Mouse (Mus musculus): Measurements from ENCODE around the gene Olfr918. TPM values are rescaled to one million over a fixed set of nuclear protein-coding genes. Genes with fewer than 3 reads are reported as not detected.

Gene Olfr918
- not detected in 4 replicates for total RNA-seq (2023)

DNA sequence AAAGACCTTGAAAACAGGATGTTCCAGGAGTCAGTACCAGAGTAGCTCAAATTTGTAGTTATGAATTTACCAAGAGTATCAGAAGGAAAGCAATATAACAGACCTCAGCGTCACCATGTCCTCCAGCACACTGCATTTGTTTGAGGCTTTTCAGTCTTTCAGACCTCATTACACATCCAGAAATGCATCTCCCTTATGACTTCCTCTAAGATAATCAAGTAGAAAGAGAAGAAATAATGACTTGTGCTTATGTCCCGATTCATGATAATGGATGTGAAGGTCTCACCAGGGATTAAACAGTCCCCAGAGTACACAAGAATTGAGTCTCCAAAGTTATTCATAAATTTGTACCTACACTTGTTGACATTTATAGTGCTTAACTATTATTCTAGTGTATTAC lies at the start of gene Olfr918:
Gene Olfr918 (minus strand): TSS at position 101 of the 400 bp plus-strand sequence.

DNA sequence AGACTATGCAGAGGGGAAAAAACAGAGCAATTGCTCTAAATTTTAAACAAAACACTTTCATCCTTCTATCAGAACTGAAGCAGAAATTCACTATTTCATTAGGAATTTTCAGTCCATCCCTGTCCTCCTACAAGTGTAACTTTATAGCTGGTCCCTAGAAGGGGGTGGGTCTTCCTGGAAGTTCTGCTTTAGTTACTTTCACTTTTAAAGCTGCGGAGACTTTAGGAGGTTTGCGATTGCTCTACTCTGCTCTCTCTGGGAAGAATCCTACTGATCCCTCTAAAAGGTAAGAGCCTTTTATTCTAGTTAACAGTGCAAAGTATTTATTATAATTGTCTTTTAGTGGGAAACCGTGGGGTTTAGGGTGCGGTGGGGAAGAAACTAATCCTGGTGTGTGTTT lies 43.7 kb upstream of the Olfr918 start, which contains the start of gene Vwa5a:
Gene Vwa5a (plus strand): TSS at position 167 of the 400 bp plus-strand sequence.

DNA sequence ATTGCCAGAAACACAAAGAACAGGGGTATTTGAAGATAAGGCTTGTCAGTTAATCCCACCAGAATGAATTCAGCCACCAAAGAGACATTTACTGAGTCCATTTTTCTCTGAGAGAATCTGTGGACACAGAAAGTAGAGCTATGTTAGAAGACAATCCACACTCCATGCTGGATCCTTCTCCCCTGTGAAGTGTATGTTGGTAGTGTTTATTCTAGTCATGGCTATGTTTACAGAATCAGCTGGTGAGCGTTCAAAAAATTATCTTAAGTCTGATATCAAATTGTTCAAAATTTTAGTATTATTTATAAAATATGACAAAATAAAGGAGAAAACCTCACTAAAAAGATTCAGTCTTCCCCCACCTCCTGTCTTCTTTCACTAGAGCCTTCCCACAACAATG lies 8.7 kb downstream of the Olfr918 start, which contains the start of gene Olfr917:
Gene Olfr917 (minus strand): TSS at position 101 of the 400 bp plus-strand sequence.

DNA sequence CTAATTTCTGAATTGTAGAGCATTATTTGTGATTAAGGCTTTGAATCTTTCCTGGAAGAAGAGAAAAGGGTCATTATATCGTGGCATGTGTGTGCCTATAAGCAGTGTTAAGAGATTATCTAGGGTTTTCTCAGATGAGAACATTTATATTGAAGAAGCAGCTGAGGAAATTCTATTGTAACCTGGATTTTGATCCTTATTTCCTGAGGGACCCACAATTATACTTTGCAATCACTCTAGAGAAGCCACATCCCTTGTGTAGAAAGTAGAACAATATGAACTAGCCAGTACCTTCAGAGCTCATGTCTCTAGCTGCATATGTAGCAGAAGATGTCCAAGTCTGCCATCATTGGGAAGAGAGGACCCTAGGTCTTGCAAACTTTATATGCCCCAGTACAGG lies 14.6 kb downstream of the Olfr918 start, which contains the start of gene Olfr916:
Gene Olfr916 (minus strand): TSS at position 101 of the 400 bp plus-strand sequence.

Other genes starting within 250 kb of the Olfr918 start
- gene Olfr901, start 245.1 kb downstream of the Olfr918 start, total RNA-seq (2023), result not detected in 4 replicates
- not detected in 4 replicates for gene Olfr902, start 226.9 kb downstream of the Olfr918 start, total RNA-seq (2023)
- gene Olfr904, start 211.5 kb downstream of the Olfr918 start, total RNA-seq (2023), result not detected in 4 replicates
- 0.18 TPM in 1 of 4 replicates, not detected in the others for gene Olfr905, start 203.5 kb downstream of the Olfr918 start, total RNA-seq (2023)
- gene Olfr906, start 187.5 kb downstream of the Olfr918 start, total RNA-seq (2023), result not detected in 4 replicates
- not detected in 4 replicates for gene Olfr907, start 178.8 kb downstream of the Olfr918 start, total RNA-seq (2023)
- gene Olfr911-ps1, start 153.0 kb downstream of the Olfr918 start, total RNA-seq (2023), result not detected in 4 replicates
- not detected in 4 replicates for gene Olfr910, start 136.8 kb downstream of the Olfr918 start, total RNA-seq (2023)
- not detected in 4 replicates for gene Olfr912, start 94.4 kb downstream of the Olfr918 start, total RNA-seq (2023)
- gene Olfr913, start 81.8 kb downstream of the Olfr918 start, total RNA-seq (2023), result not detected in 4 replicates
- gene Olfr914, start 69.5 kb downstream of the Olfr918 start, total RNA-seq (2023), result not detected in 4 replicates
- not detected in 4 replicates for gene Olfr916, start 14.7 kb downstream of the Olfr918 start, total RNA-seq (2023)
- not detected in 4 replicates for gene Olfr917, start 8.8 kb downstream of the Olfr918 start, total RNA-seq (2023)
- not detected in 4 replicates for gene Olfr919, start 29.1 kb upstream of the Olfr918 start, total RNA-seq (2023)
- 7.6 to 11.5 TPM (median 10.3 TPM) in 4 replicates for gene Vwa5a, start 43.7 kb upstream of the Olfr918 start, total RNA-seq (2023)
- gene Olfr920, start 77.7 kb upstream of the Olfr918 start, total RNA-seq (2023), result 0.09 to 0.13 TPM (median 0.09 TPM) in 3 of 4 replicates, not detected in the other
- gene Olfr921, start 98.5 kb upstream of the Olfr918 start, total RNA-seq (2023), result not detected in 4 replicates
- not detected in 4 replicates for gene Olfr922, start 140.0 kb upstream of the Olfr918 start, total RNA-seq (2023)
- gene Olfr923, start 151.9 kb upstream of the Olfr918 start, total RNA-seq (2023), result not detected in 4 replicates
- gene Olfr924, start 169.8 kb upstream of the Olfr918 start, total RNA-seq (2023), result not detected in 4 replicates
- gene Olfr26, start 180.5 kb upstream of the Olfr918 start, total RNA-seq (2023), result not detected in 4 replicates
- gene Olfr926, start 202.5 kb upstream of the Olfr918 start, total RNA-seq (2023), result not detected in 4 replicates